Mouse (Mus musculus): ENCODE results near the gene Psmb11.

GRCm38 (mm10) chr14:54629797-54630196 is 8.6 kb downstream of the Psmb11 start:
- no peak for TF ChIP-seq CTCF (IDR thresholded peaks at IDR 0.05; ENCODE audit: low read depth)
- TF ChIP-seq EP300 (IDR thresholded peaks at IDR 0.05; ENCODE audit: low read depth) = no peak

Measured in liver, embryonic 14.5 days (tissue).